Mouse (Mus musculus) limb, embryonic 15.5 days (tissue): ENCODE measurements around the gene Hsd17b12. TPM values are rescaled to one million over a fixed set of nuclear protein-coding genes. Genes with fewer than 3 reads are reported as not detected.

ENCODE experiments used
- ATAC-seq: fragments of 200-750 bp; cut with Nextera tagmentation; 2 replicates; pipeline ENCODE4 v1.8.0; 2017; ENCODE audit warnings: low read depth, moderate TSS enrichment; ENCODE audit not compliant: insufficient number of reproducible peaks, low FRiP score, low TSS enrichment
- H3K27ac ChIP-seq: fragments of 300-500 bp; sonication (generic); 2 replicates; pipeline ENCODE4 v1.5.1; 2015; ENCODE audit warnings: moderate library complexity, mild to moderate bottlenecking, inconsistent platforms
- H3K27me3 ChIP-seq: fragments of 300-500 bp; sonication (generic); 2 replicates; pipeline ENCODE4 v1.6.1; 2015; ENCODE audit warnings: inconsistent platforms
- H3K36me3 ChIP-seq: fragments of 300-500 bp; sonication (generic); 2 replicates; pipeline ENCODE4 v1.6.1; 2015; ENCODE audit warnings: inconsistent platforms
- H3K4me1 ChIP-seq: fragments of 300-500 bp; sonication (generic); 2 replicates; pipeline ENCODE4 v1.6.1; 2015; ENCODE audit warnings: inconsistent platforms
- H3K4me2 ChIP-seq: fragments of 300-500 bp; sonication (generic); 2 replicates; pipeline ENCODE4 v1.6.1; 2015; ENCODE audit warnings: mild to moderate bottlenecking, inconsistent platforms
- H3K4me3 ChIP-seq: fragments of 300-500 bp; sonication (generic); 2 replicates; pipeline ENCODE4 v1.5.1; 2015; ENCODE audit warnings: mild to moderate bottlenecking, inconsistent platforms
- H3K9ac ChIP-seq: fragments of 300-500 bp; sonication (generic); 2 replicates; pipeline ENCODE4 v1.6.1; 2015; ENCODE audit warnings: inconsistent platforms
- H3K9me3 ChIP-seq: fragments of 300-500 bp; sonication (generic); 2 replicates; pipeline ENCODE4 v1.6.1; 2016; ENCODE audit warnings: inconsistent platforms
- WGBS: fragments of 180-500 bp; shearing (Covaris S2); methylation state at CpG from one replicate; pipeline ENCODE4 v1.1.7; 2015; 5-methylcytosine and 5-hydroxymethylcytosine counted together
- polyA plus RNA-seq: library from polyadenylated mRNA; unstranded; fragments of >200 nt; fragmentation: Nextera tagmentation; extraction: Ambion mirVana; gene quantifications from 2 replicates; pipeline ENCODE4 v1.2.1, GENCODE M21; 2015

Gene Hsd17b12
- 116 and 134 TPM in 2 replicates for polyA plus RNA-seq

- Histone ChIP-seq H3K27ac (peak within 1 kb of the TSS; percentile 94), H3K36me3 (no peaks in the 10 kb centered on the region), H3K4me2 (peak within 1 kb of the TSS; percentile 52), H3K9me3 (no peaks in the 10 kb centered on the region), H3K9ac (peak within 1 kb of the TSS; percentile 87), H3K27me3 (no peaks in the 10 kb centered on the region), H3K4me3 (peak within 1 kb of the TSS; percentile 89), H3K4me1 (peaks cover 7% of the 10 kb centered on the region; the same call in 1 of the 2 replicates)
- under 1% methylated on average over 69 of the region's 69 CpGs for WGBS
- peak; percentile 100 for ATAC-seq
Measured at GRCm38 (mm10) chr2:94157592-94158519, at the start of gene Hsd17b12. Hsd17b12 (minus strand) TSS chr2:94157964.

- Histone ChIP-seq H3K36me3 (no peaks in the 10 kb centered on the region), H3K27ac (no peak overlapping the region), H3K9me3 (no peaks in the 10 kb centered on the region), H3K9ac (no peak overlapping the region), H3K4me3 (no peak overlapping the region), H3K4me2 (no peak overlapping the region), H3K27me3 (peaks cover 7% of the 10 kb centered on the region; the same call in 1 of the 2 replicates), H3K4me1 (no peaks in the 10 kb centered on the region)
- WGBS = 87% methylated on average over 2 of the region's 2 CpGs
- no peak for ATAC-seq
Measured at GRCm38 (mm10) chr2:94184906-94185305, 27.1 kb upstream of the Hsd17b12 start.

DNA sequence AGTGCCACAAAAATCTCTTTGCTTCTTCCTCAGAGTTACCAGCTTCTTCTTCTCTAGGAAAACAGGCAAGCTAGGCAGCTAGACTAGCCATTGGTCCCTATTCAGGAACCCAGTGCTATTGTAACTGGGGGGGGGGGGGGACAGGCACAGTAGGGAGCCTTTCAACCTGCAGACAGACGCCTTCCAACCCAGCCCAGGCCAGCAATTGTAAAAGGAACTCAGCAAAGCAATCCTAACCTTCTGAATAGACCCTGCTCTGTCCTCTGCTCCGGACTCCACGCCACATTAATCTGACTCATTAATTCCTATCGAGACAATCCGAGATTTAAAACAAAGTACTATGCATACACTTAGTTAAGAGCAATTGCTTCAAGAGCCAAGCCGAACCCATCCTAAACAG, 26.4 kb upstream of the Hsd17b12 start:
- Histone ChIP-seq H3K9ac (no peak overlapping the region), H3K36me3 (no peaks in the 10 kb centered on the region), H3K4me2 (no peak overlapping the region), H3K4me3 (no peak overlapping the region), H3K27ac (no peak overlapping the region), H3K9me3 (no peaks in the 10 kb centered on the region), H3K4me1 (no peaks in the 10 kb centered on the region), H3K27me3 (peaks cover 6% of the 10 kb centered on the region; the same call in 1 of the 2 replicates)
- 34% methylated on average over 6 of the region's 6 CpGs for WGBS
- ATAC-seq = no peak

DNA sequence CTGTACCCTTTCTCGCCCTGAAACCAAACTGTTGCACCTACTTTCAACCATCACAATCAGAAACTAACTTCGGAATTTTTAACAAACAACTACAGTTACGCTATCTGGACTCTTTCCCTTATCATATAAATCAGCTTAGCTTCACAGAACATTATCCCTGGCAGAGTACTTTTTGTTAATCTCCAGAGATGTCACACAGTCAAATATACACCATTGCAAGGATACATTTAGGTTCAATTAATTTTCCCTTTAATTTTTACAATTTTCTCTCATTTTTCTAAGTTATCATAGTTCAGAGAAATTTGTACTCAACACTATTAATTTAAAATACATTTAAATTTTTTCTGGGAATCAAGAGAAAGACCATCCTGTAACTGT, 21.3 kb upstream of the Hsd17b12 start:
- Histone ChIP-seq H3K36me3 (peaks cover 2% of the 10 kb centered on the region; the same call in 1 of the 2 replicates), H3K27ac (no peak overlapping the region), H3K4me1 (peaks cover 12% of the 10 kb centered on the region; the same call in 1 of the 2 replicates), H3K9ac (no peak overlapping the region), H3K27me3 (peaks cover 6% of the 10 kb centered on the region; the same call in 1 of the 2 replicates), H3K9me3 (no peaks in the 10 kb centered on the region), H3K4me2 (no peak overlapping the region), H3K4me3 (peak overlapping the region; percentile 63)
- ATAC-seq = no peak
- WGBS = 0% methylated on average over 3 of the region's 3 CpGs

- 2% methylated on average over 22 of the region's 22 CpGs for WGBS
- Histone ChIP-seq H3K27me3 (peaks cover 3% of the 10 kb centered on the region; the same call in 1 of the 2 replicates), H3K4me3 (peak overlapping the region; percentile 63), H3K36me3 (peaks cover 2% of the 10 kb centered on the region; the same call in 1 of the 2 replicates), H3K4me2 (peak overlapping the region; percentile 58), H3K9ac (peak overlapping the region; percentile 84), H3K4me1 (peaks cover 12% of the 10 kb centered on the region; the same call in 1 of the 2 replicates), H3K9me3 (no peaks in the 10 kb centered on the region), H3K27ac (peak overlapping the region; percentile 22; the same call in 1 of the 2 replicates)
- peak; percentile 90 for ATAC-seq
Measured at GRCm38 (mm10) chr2:94178321-94179029, 20.7 kb upstream of the Hsd17b12 start.

- no peak overlapping the region for H3K27ac ChIP-seq
- no peaks in the 10 kb centered on the region for H3K27me3 ChIP-seq
- H3K4me3 ChIP-seq = peak overlapping the region; percentile 63
- no peak overlapping the region for H3K9ac ChIP-seq
- H3K4me1 ChIP-seq = peaks cover 12% of the 10 kb centered on the region; the same call in 1 of the 2 replicates
- no peaks in the 10 kb centered on the region for H3K9me3 ChIP-seq
- peak overlapping the region; percentile 58; the same call in 1 of the 2 replicates for H3K4me2 ChIP-seq
- H3K36me3 ChIP-seq = peaks cover 4% of the 10 kb centered on the region; the same call in 1 of the 2 replicates
- no peak for ATAC-seq
- WGBS = 88% methylated on average over 6 of the region's 6 CpGs
Measured at GRCm38 (mm10) chr2:94177294-94177693, 19.5 kb upstream of the Hsd17b12 start.

GRCm38 (mm10) chr2:94176381-94176780, 18.6 kb upstream of the Hsd17b12 start:
- H3K27ac ChIP-seq = no peak overlapping the region
- 82% methylated on average over 3 of the region's 3 CpGs for WGBS
- peaks cover 4% of the 10 kb centered on the region; the same call in 1 of the 2 replicates for H3K36me3 ChIP-seq
- peaks cover 12% of the 10 kb centered on the region; the same call in 1 of the 2 replicates for H3K4me1 ChIP-seq
- no peak overlapping the region for H3K4me2 ChIP-seq
- H3K9ac ChIP-seq = no peak overlapping the region
- no peak overlapping the region for H3K4me3 ChIP-seq
- H3K27me3 ChIP-seq = no peaks in the 10 kb centered on the region
- ATAC-seq = no peak
- no peaks in the 10 kb centered on the region for H3K9me3 ChIP-seq

- Histone ChIP-seq H3K4me2 (no peak overlapping the region), H3K9me3 (no peaks in the 10 kb centered on the region), H3K27me3 (no peaks in the 10 kb centered on the region), H3K9ac (no peak overlapping the region), H3K4me3 (no peak overlapping the region), H3K4me1 (peaks cover 12% of the 10 kb centered on the region; the same call in 1 of the 2 replicates), H3K27ac (no peak overlapping the region), H3K36me3 (peaks cover 4% of the 10 kb centered on the region; the same call in 1 of the 2 replicates)
- no peak for ATAC-seq
- WGBS = 90% methylated on average over 13 of the region's 13 CpGs
Measured at GRCm38 (mm10) chr2:94173549-94173948, 15.8 kb upstream of the Hsd17b12 start.

GRCm38 (mm10) chr2:94163207-94163606, 5.4 kb upstream of the Hsd17b12 start:
- no peak overlapping the region for H3K4me3 ChIP-seq

GRCm38 (mm10) chr2:94162141-94162540, 4.4 kb upstream of the Hsd17b12 start:
- no peak overlapping the region for H3K4me3 ChIP-seq
- no peaks in the 10 kb centered on the region for H3K27me3 ChIP-seq
- no peak overlapping the region for H3K4me2 ChIP-seq
- no peak overlapping the region for H3K9ac ChIP-seq
- H3K4me1 ChIP-seq = peaks cover 4% of the 10 kb centered on the region; the same call in 1 of the 2 replicates
- ATAC-seq = no peak
- H3K27ac ChIP-seq = no peak overlapping the region
- no peaks in the 10 kb centered on the region for H3K36me3 ChIP-seq
- WGBS = 68% methylated on average over 6 of the region's 6 CpGs
- no peaks in the 10 kb centered on the region for H3K9me3 ChIP-seq

More at GRCm38 (mm10) chr2:94163207-94163606, 5.4 kb upstream of the Hsd17b12 start:
- H3K36me3 ChIP-seq = no peaks in the 10 kb centered on the region
- H3K27me3 ChIP-seq = no peaks in the 10 kb centered on the region
- no peak for ATAC-seq
- H3K9me3 ChIP-seq = no peaks in the 10 kb centered on the region
- peaks cover 4% of the 10 kb centered on the region; the same call in 1 of the 2 replicates for H3K4me1 ChIP-seq
- H3K9ac ChIP-seq = no peak overlapping the region
- no peak overlapping the region for H3K27ac ChIP-seq
- WGBS = 62% methylated on average over 2 of the region's 2 CpGs
- H3K4me2 ChIP-seq = no peak overlapping the region

GRCm38 (mm10) chr2:94158520-94158884, 738 bp upstream of the Hsd17b12 start:
- no peaks in the 10 kb centered on the region for H3K36me3 ChIP-seq
- no peak for ATAC-seq
- peaks cover 7% of the 10 kb centered on the region; the same call in 1 of the 2 replicates for H3K4me1 ChIP-seq
- no peaks in the 10 kb centered on the region for H3K27me3 ChIP-seq
- H3K9ac ChIP-seq = peak overlapping the region; percentile 42
- H3K27ac ChIP-seq = peak overlapping the region; percentile 86
- 19% methylated on average over 4 of the region's 4 CpGs for WGBS
- H3K9me3 ChIP-seq = no peaks in the 10 kb centered on the region
- peak overlapping the region; percentile 52 for H3K4me2 ChIP-seq
- H3K4me3 ChIP-seq = peak overlapping the region; percentile 89
